Mouse (Mus musculus) intestine, embryonic 15.5 days (tissue): ENCODE data around the gene Anapc15. TPM values are rescaled to one million over a fixed set of nuclear protein-coding genes. Genes with fewer than 3 reads are reported as not detected.
A peak's percentile ranks its signal among the peaks of the same experiment; 100 is the strongest.

Experiments used
- ATAC-seq: fragments of 200-750 bp; cut with Nextera tagmentation; 2 replicates; pipeline ENCODE4 v1.8.0; 2017; ENCODE audit warnings: moderate TSS enrichment, moderate library complexity
- H3K27ac ChIP-seq: fragments of 300-500 bp; sonication (generic); 2 replicates; pipeline ENCODE4 v1.5.1; 2015; ENCODE audit warnings: mild to moderate bottlenecking, inconsistent platforms
- H3K27me3 ChIP-seq: fragments of 300-500 bp; sonication (generic); replicated peaks from 2 replicates; pipeline ENCODE4 v1.6.1; 2015; ENCODE audit warnings: inconsistent platforms
- H3K36me3 ChIP-seq: fragments of 300-500 bp; sonication (generic); 2 replicates; pipeline ENCODE4 v1.6.1; 2015; ENCODE audit warnings: inconsistent platforms
- H3K4me1 ChIP-seq: fragments of 300-500 bp; sonication (generic); replicated peaks from 2 replicates; pipeline ENCODE4 v1.6.1; 2015; ENCODE audit warnings: inconsistent platforms
- H3K4me2 ChIP-seq: fragments of 300-500 bp; sonication (generic); replicated peaks from 2 replicates; pipeline ENCODE4 v1.6.1; 2015; ENCODE audit warnings: mild to moderate bottlenecking, inconsistent platforms
- H3K4me3 ChIP-seq: fragments of 300-500 bp; sonication (generic); replicated peaks from 2 replicates; pipeline ENCODE4 v1.5.1; 2015; ENCODE audit warnings: inconsistent platforms
- H3K9ac ChIP-seq: fragments of 300-500 bp; sonication (generic); 2 replicates; pipeline ENCODE4 v1.6.1; 2015; ENCODE audit warnings: inconsistent platforms
- H3K9me3 ChIP-seq: fragments of 300-500 bp; sonication (generic); 2 replicates; pipeline ENCODE4 v1.6.1; 2016; ENCODE audit warnings: inconsistent platforms
- WGBS: fragments of 180-500 bp; shearing (Covaris S2); methylation state at CpG from one replicate; pipeline ENCODE4 v1.1.7; 2015; 5-methylcytosine and 5-hydroxymethylcytosine counted together
- polyA plus RNA-seq: library from polyadenylated mRNA; unstranded; fragments of >200 nt; fragmentation: Nextera tagmentation; extraction: Ambion mirVana; gene quantifications from 2 replicates; pipeline ENCODE4 v1.2.1, GENCODE M21; 2015

Anapc15 gene
- polyA plus RNA-seq, 1 experiment from 2014 or later = 74.7 TPM

DNA sequence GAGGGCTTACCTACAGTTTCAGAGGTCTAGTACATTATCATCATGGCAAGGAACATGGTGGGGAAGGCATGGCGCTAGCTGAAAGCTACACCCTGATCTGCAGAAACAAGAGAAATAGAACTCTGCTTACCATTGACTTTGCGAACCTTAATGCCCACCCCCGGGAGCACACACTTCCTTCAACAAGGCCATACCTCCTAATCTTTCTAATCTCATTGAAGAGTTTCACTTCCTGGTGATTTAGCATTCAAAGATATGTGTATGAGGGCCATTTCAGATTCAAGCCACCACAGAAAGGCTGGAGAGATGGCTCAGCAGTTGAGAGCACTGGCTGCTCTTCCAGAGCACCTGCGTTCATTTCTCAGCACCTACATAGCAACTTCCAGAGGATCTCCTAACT is 6.4 kb upstream of the Anapc15 start, which contains the start of gene Folr2:
Gene Folr2 (minus strand): TSS at position 101 of the 400 bp plus-strand sequence.
- ATAC-seq = no peak
- no peaks in the 10 kb centered on the region for H3K36me3 ChIP-seq
- no peak within 1 kb of the TSS for H3K27ac ChIP-seq
- H3K4me2 ChIP-seq = no peak within 1 kb of the TSS
- H3K4me3 ChIP-seq = no peak within 1 kb of the TSS
- 86% methylated on average over 4 of the region's 4 CpGs for WGBS
- no peaks in the 10 kb centered on the region for H3K27me3 ChIP-seq
- no peaks in the 10 kb centered on the region for H3K9me3 ChIP-seq
- H3K9ac ChIP-seq = no peak within 1 kb of the TSS
- H3K4me1 ChIP-seq = no peaks in the 10 kb centered on the region

DNA sequence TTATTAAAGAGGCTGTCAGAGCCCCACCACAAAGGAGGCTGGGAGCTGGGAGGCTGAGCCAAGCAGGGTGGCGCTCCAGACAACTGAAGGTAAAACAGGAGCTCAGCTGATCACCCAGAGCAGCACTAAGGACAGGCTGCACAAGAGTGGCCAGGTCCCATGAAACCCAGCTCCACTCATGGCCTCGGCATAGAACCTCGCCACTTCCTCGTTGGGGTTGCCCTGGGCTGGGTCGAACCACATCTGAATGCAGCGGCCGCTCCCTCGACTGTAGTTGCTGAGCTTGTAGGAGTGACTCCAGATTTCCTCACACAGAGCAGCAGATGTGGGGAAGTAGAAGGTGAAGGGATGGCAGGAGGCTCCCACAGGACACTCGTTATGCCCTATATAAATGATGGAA is 5.2 kb upstream of the Anapc15 start:
- WGBS = 79% methylated on average over 9 of the region's 9 CpGs
- Histone ChIP-seq H3K4me3 (no peak overlapping the region), H3K27me3 (no peaks in the 10 kb centered on the region), H3K4me2 (no peak overlapping the region), H3K9ac (no peak overlapping the region), H3K9me3 (no peaks in the 10 kb centered on the region), H3K4me1 (no peaks in the 10 kb centered on the region), H3K27ac (no peak overlapping the region), H3K36me3 (no peaks in the 10 kb centered on the region)
- no peak for ATAC-seq

DNA sequence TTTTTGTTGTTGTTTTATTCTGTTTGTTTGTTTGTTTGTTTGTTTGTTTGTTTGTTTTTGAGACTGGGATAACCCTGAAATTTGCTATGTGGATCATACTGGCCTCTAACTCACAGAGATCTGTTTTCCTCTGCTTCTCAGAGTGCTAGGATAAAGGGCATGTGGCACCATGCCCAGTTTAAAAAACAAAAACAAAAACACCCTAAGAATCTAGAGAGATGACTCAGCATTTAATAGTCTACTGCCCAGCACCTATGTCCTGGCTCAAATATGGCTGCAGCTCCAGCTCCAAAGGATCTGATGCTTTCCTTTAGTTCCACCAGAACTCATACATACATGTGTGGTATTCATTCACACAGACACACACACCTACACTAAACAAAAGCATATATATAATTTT is 2.5 kb upstream of the Anapc15 start:
- no peak for ATAC-seq
- H3K4me1 ChIP-seq = no peaks in the 10 kb centered on the region
- H3K4me2 ChIP-seq = no peak overlapping the region
- H3K36me3 ChIP-seq = no peaks in the 10 kb centered on the region
- H3K9me3 ChIP-seq = no peaks in the 10 kb centered on the region
- no peaks in the 10 kb centered on the region for H3K27me3 ChIP-seq
- H3K9ac ChIP-seq = no peak overlapping the region
- no peak overlapping the region for H3K27ac ChIP-seq
- H3K4me3 ChIP-seq = no peak overlapping the region

DNA sequence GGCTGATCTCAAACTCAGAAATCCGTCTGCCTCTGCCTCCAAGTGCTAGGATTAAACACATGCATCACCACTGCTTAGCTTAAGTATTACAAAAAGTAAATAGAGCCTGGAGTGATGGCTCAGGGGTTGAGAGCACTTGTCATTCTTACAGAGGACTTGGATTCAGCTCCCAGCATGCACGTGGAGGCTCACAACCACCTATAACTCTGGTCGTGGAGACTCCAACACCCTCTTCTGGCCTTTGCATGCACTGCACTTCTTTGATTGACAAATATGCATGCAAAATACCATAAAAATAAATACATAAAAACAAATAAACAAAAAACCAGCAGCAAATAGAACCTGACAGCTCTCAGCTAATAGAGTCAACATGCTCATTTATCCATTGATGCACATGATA is 1.2 kb upstream of the Anapc15 start:
- no peak overlapping the region for H3K4me2 ChIP-seq
- H3K9me3 ChIP-seq = no peaks in the 10 kb centered on the region
- no peaks in the 10 kb centered on the region for H3K36me3 ChIP-seq
- H3K27ac ChIP-seq = no peak overlapping the region
- 67% methylated on average over 3 of the region's 3 CpGs for WGBS
- H3K4me1 ChIP-seq = 0 out of 2 replicates have a peak, but pooled peaks cover 6% of the 10 kb centered on the region
- ATAC-seq = no peak
- H3K4me3 ChIP-seq = no peak overlapping the region
- H3K27me3 ChIP-seq = no peaks in the 10 kb centered on the region
- H3K9ac ChIP-seq = no peak overlapping the region

DNA sequence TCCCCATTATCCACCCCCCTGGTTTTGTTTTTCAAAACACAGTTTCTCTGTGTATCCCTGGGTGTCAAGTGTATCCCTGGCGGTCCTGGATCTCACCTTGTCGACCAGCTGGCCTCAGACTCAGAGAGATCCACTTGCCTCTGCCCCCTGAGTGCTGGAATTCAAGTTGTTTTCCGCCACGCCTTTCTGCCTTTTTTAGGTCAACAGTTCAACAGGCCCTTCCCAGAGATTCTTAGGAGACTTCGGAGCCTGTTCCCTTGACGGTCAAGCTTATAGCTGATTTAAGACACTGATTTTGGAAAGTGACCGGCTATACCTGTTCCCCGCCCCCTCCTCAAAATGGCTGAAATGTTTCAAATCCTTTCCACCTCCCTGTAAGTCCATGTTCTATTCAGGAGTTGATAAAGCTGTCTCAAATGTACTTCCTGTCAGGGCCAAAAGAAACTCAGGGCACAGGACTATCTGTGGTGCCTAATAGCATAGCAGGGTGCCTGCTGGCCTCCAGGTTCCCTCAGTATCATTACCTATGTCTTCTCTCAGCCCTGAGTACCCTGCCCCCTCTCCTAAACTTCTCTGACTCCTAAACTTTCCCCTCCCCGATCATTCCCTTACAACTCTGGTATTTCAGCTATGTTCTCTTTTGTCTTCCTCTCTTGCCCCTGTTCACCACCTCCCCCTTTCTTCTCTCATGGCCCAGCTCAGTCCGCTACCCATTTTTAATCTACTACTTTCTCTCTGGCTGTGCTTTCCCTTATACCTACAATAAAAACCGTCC is 3.2 kb downstream of the Anapc15 start:
- no peak overlapping the region for H3K4me2 ChIP-seq
- no peaks in the 10 kb centered on the region for H3K9me3 ChIP-seq
- no peak overlapping the region for H3K9ac ChIP-seq
- no peak overlapping the region for H3K4me3 ChIP-seq
- no peak overlapping the region for H3K27ac ChIP-seq
- ATAC-seq = no peak
- H3K36me3 ChIP-seq = no peaks in the 10 kb centered on the region
- H3K27me3 ChIP-seq = no peaks in the 10 kb centered on the region
- WGBS = 85% methylated on average over 11 of the region's 11 CpGs
- peaks cover 9% of the 10 kb centered on the region; the same call in 1 of the 2 replicates for H3K4me1 ChIP-seq

DNA sequence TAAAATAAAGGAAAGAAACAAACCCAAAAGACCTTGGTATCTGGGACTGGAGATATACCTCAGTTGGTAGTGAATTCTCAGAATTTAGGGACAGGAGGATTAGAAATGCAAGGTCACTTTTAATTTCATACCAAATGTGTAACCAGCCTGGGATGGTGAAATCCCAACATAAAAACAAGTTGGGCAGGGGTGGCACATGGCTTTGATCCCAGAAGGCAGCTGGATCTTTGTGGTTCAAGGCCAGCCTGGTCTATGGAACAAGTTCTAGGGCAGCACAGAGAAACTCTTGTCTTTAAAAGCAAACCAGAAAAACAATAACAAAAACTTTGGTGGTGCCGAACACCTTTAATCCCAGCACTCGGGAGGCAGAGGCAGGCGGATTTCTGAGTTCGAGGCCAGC is 4.0 kb downstream of the Anapc15 start:
- no peak overlapping the region for H3K27ac ChIP-seq
- H3K27me3 ChIP-seq = no peaks in the 10 kb centered on the region
- peaks cover 9% of the 10 kb centered on the region; the same call in 1 of the 2 replicates for H3K4me1 ChIP-seq
- no peak overlapping the region for H3K4me2 ChIP-seq
- no peak overlapping the region for H3K4me3 ChIP-seq
- no peaks in the 10 kb centered on the region for H3K36me3 ChIP-seq
- no peak for ATAC-seq
- no peaks in the 10 kb centered on the region for H3K9me3 ChIP-seq
- H3K9ac ChIP-seq = no peak overlapping the region
- WGBS = 97% methylated on average over 4 of the region's 4 CpGs

DNA sequence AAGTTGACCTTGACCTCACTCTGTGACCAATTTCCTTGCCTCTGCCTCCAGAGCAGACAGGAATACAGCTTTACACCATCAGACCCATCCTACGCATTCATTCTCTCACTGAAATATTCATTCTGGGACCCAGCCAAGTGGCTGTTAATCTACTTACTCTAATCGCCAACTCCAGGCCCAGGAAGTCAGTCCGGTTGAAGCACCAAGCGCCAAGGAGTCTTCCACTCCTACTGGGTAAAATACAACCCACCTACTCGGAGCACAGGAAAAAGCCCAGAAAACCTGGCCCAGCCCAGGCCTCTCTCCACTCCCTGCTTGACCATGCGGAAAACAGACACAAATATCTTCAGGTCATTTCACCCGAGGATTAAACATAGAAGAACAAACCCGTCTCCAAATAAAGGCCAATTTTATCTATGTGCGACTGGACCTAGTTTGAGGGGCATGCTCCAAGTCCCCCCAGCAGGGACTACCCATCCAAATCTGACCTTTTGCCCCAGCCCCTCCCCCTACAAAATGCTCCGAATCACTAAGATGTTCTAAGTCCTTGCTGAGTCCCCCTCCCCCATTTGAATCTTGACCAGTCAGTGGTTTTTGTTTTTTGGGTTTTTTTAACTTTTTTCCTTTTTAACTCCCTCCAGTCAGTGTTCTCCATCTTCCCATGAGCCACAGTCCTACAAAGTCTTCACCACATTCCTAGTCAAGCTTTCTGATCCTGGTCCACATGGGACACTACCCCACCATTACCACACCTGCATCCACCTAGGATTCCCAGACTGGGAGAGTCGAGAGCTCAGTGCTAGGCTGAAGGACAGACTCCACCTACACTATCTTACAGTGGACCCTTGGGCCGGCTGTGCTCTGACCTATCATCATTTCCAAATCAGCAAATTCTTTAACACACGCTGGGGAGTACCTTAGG is 5.0 kb downstream of the Anapc15 start:
- Histone ChIP-seq H3K9me3 (no peaks in the 10 kb centered on the region), H3K36me3 (no peaks in the 10 kb centered on the region), H3K27me3 (no peaks in the 10 kb centered on the region), H3K4me1 (peaks cover 9% of the 10 kb centered on the region; the same call in 1 of the 2 replicates), H3K4me2 (peak overlapping the region; percentile 33), H3K9ac (no peak overlapping the region), H3K4me3 (peak overlapping the region; percentile 37), H3K27ac (peak overlapping the region; percentile 23; the same call in 1 of the 2 replicates)
- WGBS = 65% methylated on average over 13 of the region's 13 CpGs
- 0 out of 2 replicates have a peak, but pooled peaks have one; percentile 16 for ATAC-seq

DNA sequence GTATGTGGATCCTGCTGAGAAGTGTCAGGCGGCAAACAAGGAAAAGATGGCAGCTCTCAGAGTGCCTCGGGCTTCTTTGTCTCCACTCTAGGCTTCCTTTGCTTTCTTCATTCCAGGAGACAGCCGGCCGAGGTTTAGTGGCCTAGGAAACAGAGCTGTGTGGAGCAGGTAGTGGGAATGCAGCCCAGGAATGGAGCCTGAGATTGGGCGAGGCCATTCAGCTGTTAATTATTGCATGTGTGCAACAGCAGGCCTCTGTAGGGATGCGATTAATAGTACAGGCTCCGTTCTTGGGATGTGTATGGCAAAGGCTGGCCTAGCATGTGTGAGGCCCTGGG is 5.6 kb downstream of the Anapc15 start:
- H3K27ac ChIP-seq = peak overlapping the region; percentile 23; the same call in 1 of the 2 replicates
- WGBS = 64% methylated on average over 7 of the region's 7 CpGs
- no peaks in the 10 kb centered on the region for H3K36me3 ChIP-seq

DNA sequence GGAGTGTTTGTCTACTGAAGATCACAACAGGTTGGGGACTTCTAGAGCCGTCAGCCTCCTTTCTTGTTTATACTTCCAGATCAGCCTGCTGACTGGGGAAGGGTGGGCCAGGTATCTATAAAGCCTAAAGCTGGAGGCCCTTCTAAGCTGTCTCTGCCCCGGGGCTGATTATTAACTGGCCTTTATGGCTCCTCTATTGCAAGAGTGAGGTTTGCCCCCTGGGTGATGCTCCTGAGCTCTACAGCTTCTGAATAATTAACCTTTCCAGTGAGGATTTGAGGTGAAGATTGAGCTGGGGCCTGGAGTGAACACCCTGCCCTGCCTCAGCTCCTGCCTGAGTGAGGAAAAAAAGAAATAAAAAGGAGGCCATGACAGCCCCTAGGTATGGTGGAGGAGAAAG is 7.1 kb downstream of the Anapc15 start, which contains the start of gene Folr1:
Gene Folr1 (minus strand): TSS at position 160 of the 400 bp plus-strand sequence.
- ATAC-seq = peak; percentile 94
- WGBS = 39% methylated on average over 2 of the region's 2 CpGs
- Histone ChIP-seq H3K36me3 (no peaks in the 10 kb centered on the region), H3K27me3 (no peaks in the 10 kb centered on the region), H3K4me1 (peaks cover 9% of the 10 kb centered on the region; the same call in 1 of the 2 replicates), H3K9ac (peak within 1 kb of the TSS; percentile 28; the same call in 1 of the 2 replicates), H3K4me3 (peak within 1 kb of the TSS; percentile 37), H3K4me2 (peak within 1 kb of the TSS; percentile 33), H3K9me3 (no peaks in the 10 kb centered on the region), H3K27ac (peak within 1 kb of the TSS; percentile 84)

More for the DNA sequence above, 5.6 kb downstream of the Anapc15 start:
- no peak; the same call in 1 of the 2 replicates for ATAC-seq
- H3K4me1 ChIP-seq = peaks cover 9% of the 10 kb centered on the region; the same call in 1 of the 2 replicates
- no peak overlapping the region for H3K9ac ChIP-seq
- peak overlapping the region; percentile 33 for H3K4me2 ChIP-seq
- H3K27me3 ChIP-seq = no peaks in the 10 kb centered on the region
- no peaks in the 10 kb centered on the region for H3K9me3 ChIP-seq
- H3K4me3 ChIP-seq = peak overlapping the region; percentile 37

DNA sequence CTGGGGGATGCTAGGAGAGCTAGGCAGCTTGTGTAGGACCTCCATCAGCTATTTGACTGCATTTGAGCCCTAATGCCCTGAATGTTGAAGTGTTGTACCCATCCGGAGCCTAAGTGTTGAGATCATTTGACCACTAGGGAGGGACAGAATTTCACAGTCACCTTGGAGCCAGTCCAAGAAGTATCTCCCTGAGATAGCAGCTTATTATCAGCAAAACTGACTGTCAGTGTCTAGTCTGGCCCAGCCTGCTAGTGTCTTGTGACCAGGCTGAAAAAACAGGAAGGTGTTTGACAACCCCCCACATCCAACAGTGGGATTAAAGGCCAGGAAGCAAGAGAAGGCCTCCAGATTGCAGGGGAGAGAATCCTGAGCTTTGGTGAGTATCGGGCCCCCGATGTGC is 7.8 kb downstream of the Anapc15 start:
- Histone ChIP-seq H3K36me3 (no peaks in the 10 kb centered on the region), H3K9ac (no peak overlapping the region), H3K27me3 (no peaks in the 10 kb centered on the region), H3K4me2 (no peak overlapping the region; the same call in 1 of the 2 replicates), H3K4me3 (no peak overlapping the region), H3K27ac (peak overlapping the region; percentile 84), H3K9me3 (no peaks in the 10 kb centered on the region), H3K4me1 (peaks cover 9% of the 10 kb centered on the region; the same call in 1 of the 2 replicates)
- ATAC-seq = peak; percentile 30
- WGBS = 68% methylated on average over 3 of the region's 3 CpGs

DNA sequence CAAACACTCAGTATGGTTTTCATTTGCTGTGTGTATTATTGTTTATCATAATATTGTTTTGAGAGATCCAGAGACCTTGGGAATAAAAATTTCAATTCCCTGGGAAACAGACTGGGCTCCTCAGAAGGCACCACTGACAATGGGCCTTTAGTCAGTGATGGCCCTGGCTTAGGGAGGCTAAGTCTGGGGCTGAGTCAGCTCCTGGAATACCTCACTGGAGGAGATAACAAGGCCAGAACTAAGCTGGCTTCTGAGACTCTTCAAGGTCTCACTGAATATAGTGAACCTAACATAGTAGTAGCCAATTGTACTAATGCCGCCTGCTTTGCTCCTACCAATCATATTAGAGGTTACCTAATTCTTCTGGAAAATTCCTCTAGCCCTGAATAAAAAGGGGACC is 12.5 kb downstream of the Anapc15 start:
- WGBS = 98% methylated on average over 1 of the region's 1 CpGs
- Histone ChIP-seq H3K4me1 (no peaks in the 10 kb centered on the region), H3K27me3 (no peaks in the 10 kb centered on the region)

DNA sequence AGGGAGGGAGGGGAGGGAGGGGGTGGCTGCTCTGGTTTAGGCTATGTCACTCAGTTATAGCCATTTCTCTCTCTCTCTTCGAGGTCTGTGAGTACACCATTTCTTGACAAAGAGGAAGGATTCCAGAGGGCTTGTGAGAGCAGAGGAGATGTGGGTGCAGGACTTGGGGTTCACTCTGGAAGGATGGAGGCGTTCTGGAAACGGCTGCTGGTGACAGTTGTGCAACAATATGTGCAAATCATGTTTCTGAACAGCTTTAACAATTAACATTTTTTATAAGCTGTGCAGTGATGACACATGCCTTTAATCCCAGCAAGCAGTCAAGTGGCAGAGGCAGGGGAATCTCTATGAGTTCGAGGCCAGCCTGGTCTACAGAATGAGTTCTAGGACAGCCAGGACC is 17.3 kb downstream of the Anapc15 start:
- Histone ChIP-seq H3K27ac (no peak overlapping the region), H3K4me1 (no peaks in the 10 kb centered on the region), H3K9ac (no peak overlapping the region), H3K4me3 (no peak overlapping the region), H3K4me2 (no peak overlapping the region), H3K27me3 (no peaks in the 10 kb centered on the region), H3K36me3 (no peaks in the 10 kb centered on the region), H3K9me3 (no peaks in the 10 kb centered on the region)
- ATAC-seq = no peak
- WGBS = 78% methylated on average over 4 of the region's 4 CpGs

More for the DNA sequence above, 12.5 kb downstream of the Anapc15 start:
- Histone ChIP-seq H3K36me3 (no peaks in the 10 kb centered on the region), H3K9me3 (no peaks in the 10 kb centered on the region), H3K27ac (no peak overlapping the region), H3K4me3 (no peak overlapping the region), H3K9ac (no peak overlapping the region), H3K4me2 (no peak overlapping the region)
- no peak for ATAC-seq
